Mouse (Mus musculus): Measurements from ENCODE around the gene Nr2e3.
"Not testable (repeated sequence)": the region's sequence is repeated elsewhere in the genome, so short reads cannot be mapped to it uniquely, and the experiment has no call there.

Gene Nr2e3

GRCm38 (mm10) chr9:59960559-59960958 lies at the start of gene Nr2e3:
TSS of gene Nr2e3 (minus strand) at chr9:59960659.
- DNase-seq, result no peak

- no peak for DNase-seq
These were observed 48.5 kb upstream of the Nr2e3 start for GRCm38 (mm10) chr9:60008936-60009335.

DNA sequence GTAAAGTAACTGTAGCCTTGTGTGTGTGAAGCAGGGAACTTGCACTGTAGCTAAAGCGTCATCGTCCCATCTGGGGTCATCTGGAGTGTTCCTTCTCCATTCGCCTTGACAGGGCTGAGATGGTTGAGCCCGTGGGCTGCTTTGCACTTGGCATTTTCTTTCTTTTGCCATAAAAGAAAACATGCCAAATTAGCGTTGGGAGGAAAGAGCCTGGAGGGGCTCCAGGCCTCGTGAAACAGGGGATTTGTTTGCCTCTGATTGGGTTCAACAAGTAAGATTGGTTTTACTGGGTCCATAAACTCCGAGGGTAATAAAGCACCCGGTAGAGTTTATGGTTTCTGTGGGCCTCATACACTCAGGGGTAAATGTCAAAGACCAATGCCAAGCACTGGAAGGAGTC lies 41.9 kb upstream of the Nr2e3 start:
- DNase-seq, result no peak

DNA sequence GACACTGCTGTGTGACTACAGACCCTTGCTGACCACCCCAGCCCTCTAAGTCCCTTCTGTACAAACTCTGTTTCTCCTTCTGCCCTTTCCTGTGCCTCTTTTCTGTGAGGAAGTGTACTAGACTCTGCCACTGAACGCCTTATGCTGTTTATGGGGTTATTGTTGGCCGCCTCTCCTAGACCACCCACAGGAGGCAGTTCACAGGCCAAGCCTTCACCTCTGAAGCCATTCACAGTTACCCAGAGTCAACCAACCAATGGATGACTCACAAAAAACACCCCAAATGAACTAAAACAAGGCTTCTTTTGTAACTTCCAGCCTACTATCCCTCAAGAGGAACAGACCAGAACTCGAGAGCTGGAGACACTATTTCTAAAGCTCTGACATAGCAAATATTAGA lies 41.0 kb upstream of the Nr2e3 start:
- DNase-seq, result no peak

DNA sequence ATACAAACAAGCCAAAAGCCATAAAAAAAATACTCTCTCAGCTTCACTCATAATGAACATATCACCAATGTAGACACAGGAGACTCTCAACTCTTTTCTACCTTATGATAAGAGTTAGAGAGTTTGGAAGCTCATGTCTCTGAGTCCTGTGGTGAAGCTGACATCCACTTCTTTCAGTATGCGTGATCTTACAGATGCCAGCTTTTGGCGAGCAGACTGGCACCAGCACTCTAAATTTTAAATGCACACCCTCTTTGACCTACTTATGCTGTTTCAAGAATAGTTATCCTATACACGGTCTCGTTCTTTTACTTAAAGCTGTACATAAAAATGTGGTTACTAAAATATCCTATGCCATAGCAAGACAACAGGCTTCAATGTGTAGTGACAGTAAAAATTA lies 37.3 kb upstream of the Nr2e3 start:
- no peak for DNase-seq

DNA sequence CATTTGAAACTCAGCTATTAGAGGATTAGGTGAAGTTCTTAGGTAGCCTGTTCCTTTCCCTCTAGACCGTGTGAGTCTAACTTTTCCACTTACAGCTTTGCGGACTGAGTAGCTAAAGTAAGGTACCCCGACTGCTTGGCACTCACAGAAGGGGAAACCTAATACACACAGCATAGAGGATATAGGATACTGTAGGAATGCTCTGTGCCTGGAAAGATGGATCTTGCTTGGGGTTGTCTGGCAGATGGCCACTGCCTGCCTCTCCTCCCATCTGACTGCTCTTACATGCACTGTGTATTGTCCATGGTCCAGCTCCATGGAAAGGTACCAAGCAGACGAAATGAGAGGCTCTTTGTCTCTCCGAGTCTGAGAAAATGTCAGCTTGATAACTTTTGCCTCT lies 30.9 kb upstream of the Nr2e3 start:
- no peak for DNase-seq

DNA sequence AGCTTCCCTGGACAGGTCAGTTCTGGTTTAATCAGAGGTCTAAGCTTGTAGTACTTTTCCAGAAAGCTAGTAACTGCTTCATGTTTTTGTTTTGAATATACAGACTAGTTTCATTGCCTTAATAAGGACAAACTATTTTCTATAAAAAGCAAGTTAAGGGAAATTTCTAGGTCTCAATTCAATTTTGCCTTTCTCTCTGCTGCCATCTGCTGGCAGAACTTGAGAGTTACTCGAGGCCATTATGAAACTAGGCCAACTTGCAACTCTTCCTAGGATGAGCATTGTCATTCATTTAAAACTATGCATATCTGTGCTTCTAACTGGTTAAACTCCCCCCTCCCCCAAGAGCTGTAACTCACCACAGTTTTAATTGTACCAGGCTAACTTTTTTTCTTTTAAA lies 29.4 kb upstream of the Nr2e3 start:
- DNase-seq, result peak; percentile 11 to 20

DNA sequence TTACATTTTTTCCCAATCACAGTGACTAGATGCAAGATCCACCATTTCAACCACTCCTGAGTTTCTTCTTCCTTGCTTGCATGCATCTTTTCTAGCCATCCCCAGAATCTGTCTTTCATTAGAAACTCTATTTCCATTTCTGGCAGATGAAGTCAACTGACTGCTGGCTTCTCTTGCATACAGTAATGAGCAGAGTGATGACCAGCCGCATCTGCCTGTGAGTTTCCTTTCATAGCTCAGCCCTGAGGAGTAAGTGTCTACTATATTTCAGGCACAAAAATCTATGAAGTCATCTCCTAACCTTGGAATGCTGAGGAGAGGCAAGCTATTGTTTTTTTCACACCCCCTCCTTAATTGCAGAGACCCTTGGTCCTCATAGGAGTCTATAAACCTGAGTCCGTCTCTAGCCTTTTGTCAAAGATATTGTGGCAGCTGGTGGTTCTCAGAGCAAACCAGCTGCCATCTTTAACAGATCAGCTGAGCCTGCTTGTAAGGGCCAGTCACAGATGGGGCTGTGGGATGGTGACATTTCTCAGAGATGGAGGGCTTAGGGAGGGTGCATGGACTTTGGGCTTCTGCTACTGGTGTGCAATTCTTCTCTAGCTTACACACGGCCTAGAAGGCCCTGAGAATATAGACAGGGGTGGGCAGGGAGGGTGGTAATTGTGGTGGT lies 25.6 kb upstream of the Nr2e3 start:
- DNase-seq, result no peak

GRCm38 (mm10) chr9:59981116-59981515 lies 20.7 kb upstream of the Nr2e3 start:
- no peak for DNase-seq

- DNase-seq, result no peak
These were observed 10.8 kb upstream of the Nr2e3 start for GRCm38 (mm10) chr9:59971263-59971662.

GRCm38 (mm10) chr9:59969383-59969782 lies 8.9 kb upstream of the Nr2e3 start:
- peak; percentile 42 to 43 for DNase-seq

DNA sequence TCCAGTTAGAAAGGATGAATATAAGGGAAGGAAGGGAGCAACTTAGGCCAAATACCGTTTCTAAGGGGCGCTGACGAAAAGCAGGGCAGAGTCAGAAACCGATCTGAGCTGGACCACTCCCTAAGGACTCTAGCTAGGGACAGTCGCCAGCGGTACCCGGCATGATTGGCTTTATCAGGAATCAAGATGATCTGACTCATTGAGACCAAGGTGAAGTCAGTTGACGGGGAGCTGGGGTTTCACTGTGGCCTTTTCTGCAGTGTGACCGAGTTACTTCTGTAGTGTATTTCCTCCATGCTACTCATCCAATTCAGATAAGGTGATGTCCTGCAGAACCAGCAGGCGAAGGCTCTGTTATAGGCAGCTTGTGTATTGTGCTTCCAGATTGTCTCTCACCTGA lies 4.6 kb upstream of the Nr2e3 start:
- DNase-seq, result no peak

GRCm38 (mm10) chr9:59964367-59964766 lies 3.9 kb upstream of the Nr2e3 start:
- no peak for DNase-seq

- DNase-seq, result no peak
These were observed 919 bp upstream of the Nr2e3 start for GRCm38 (mm10) chr9:59961201-59961955.

DNA sequence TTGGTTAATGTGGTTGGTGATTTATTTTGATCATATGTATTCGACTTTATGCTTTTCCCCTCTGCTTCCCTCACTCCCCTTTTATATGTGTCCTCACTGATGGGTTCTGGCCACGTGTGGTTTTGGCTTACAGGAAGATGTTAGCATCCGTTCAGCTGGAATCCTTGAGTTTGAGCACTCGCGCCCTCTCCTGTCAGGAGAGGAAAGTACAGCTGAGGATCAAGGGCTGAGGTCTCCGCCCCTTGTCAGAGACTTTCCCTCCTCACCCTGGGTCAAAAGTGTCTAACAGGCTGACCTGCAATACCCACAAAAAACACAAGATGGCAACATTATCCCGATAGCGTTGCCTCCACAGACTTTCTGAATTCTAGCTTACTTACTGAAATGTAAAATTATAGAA lies 1.2 kb downstream of the Nr2e3 start:
- DNase-seq, result peak; percentile 85

- DNase-seq, result not testable (repeated sequence)
These were observed 2.3 kb downstream of the Nr2e3 start for GRCm38 (mm10) chr9:59958115-59958514.

- no peak for DNase-seq
These were observed 4.0 kb downstream of the Nr2e3 start for GRCm38 (mm10) chr9:59956496-59956895.

DNA sequence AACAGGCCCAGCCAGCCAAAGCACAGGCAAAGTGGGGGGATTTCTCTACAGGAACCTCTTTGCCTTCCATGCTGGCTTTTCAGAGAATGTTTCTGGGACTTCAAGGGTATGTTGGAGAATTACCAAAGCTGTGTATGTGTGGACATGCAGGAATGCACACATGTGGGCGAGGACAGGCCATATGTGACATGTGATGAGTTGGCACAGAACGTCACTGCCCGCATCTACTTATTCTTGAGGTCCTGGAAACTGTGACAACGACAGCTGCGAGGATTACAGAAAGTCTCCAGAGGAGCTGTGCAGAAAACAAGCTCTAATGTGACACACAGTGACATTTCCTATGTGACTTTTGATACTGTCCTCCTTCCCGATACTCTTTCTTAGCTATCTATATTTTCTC lies 4.8 kb downstream of the Nr2e3 start:
- no peak for DNase-seq

DNA sequence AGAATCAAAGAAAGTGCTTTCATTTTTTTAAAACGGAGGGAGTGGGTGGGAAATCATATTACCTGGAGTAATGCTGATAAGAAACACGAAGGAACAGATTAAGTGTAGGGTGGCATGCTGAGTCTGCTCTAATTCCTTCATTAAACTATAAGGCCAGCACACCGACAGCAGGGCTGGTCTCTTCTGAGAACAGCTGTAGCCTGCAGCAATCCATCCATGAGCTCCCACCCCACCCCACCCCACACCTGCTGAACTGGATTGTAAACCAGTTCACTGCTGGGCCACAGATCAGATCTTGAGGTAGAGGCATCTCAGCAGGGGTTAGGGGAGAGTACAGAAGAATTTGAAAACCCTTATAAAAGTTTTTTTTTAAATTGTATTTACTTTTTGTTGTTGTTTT lies 5.3 kb downstream of the Nr2e3 start:
- DNase-seq, result no peak

DNA sequence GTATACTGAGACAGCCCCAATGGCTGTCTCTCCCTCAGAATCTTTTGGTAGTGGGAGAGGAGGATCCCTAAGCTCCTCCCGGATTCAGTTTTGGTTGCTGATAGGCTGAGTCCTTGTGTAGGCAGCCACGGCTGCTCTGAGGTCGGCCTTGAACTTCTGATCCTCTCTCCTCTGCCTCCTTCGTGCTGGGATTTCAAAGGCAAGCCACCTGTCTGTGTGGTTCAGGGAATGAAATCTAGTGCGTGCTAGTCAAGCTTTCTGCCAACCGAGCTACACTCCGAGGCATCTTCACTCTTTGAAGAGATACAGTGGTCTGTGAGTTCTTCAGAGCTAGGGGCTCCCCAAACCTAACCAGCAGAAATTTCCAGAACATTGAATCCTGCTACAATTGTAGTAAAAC lies 6.9 kb downstream of the Nr2e3 start:
- no peak for DNase-seq

GRCm38 (mm10) chr9:59952515-59953070 lies 7.9 kb downstream of the Nr2e3 start:
- DNase-seq, result no peak

DNA sequence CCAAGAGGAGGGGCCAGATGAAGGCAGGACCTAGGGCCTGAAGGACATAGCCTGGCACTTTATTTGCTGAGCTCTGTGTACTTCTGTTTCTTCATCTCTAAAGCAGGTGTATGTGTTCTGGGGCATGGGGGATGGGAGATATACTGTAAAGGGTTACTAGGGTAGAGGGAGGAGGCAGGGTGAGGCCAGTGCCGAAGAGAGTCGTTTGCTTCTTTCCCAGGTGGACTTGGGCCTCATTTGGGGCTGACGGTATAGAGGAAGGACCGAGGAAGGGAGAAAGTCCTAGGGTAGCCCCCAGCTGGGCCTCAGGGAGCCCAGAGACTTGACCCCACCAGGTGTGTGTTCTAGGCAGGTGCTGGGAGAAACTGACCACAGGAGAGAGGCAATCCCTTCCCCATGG lies 8.5 kb downstream of the Nr2e3 start:
- DNase-seq, result no peak

GRCm38 (mm10) chr9:59951001-59951750 lies 9.3 kb downstream of the Nr2e3 start:
- no peak for DNase-seq

GRCm38 (mm10) chr9:59949981-59950380 lies 10.5 kb downstream of the Nr2e3 start:
- DNase-seq, result no peak
